Mouse (Mus musculus) spleen, adult 2 months (tissue): ENCODE data around the gene Top1.

Experiments
- CTCF ChIP-seq: fragments of 200-500 bp; IDR thresholded peaks from 2 replicates; pipeline ENCODE4 v1.5.1; 2011; ENCODE audit warnings: mild to moderate bottlenecking, inconsistent platforms; ENCODE audit not compliant: insufficient read depth, insufficient read length, insufficient replicate concordance; ENCODE audit errors: extremely low read depth
- POLR2A ChIP-seq: fragments of 200-500 bp; IDR thresholded peaks from 2 replicates; pipeline ENCODE4 v1.6.1; 2011; ENCODE audit warnings: low read depth, low read length, inconsistent platforms

GRCm38 (mm10) chr2:160619831-160620230 lies 25.9 kb upstream of the Top1 start:
- TF ChIP-seq CTCF: no peak
- TF ChIP-seq POLR2A: no peak
